Mouse (Mus musculus) small intestine, adult 2 months (tissue): Measurements from ENCODE around the gene Cfdp1. TPM values are rescaled to one million over a fixed set of nuclear protein-coding genes. Genes with fewer than 3 reads are reported as not detected.

ENCODE experiments used
- H3K27ac ChIP-seq: fragments of 200-500 bp; 2 replicates; pipeline ENCODE4 v1.5.1; 2012; ENCODE audit warnings: low read depth, low read length, control low read depth, inconsistent platforms; ENCODE audit not compliant: insufficient read depth
- H3K27me3 ChIP-seq: fragments of 200-500 bp; 2 replicates; pipeline ENCODE4 v1.6.1; 2012; ENCODE audit warnings: mild to moderate bottlenecking, moderate library complexity, low read length, inconsistent platforms; ENCODE audit not compliant: control insufficient read depth, insufficient read depth
- H3K36me3 ChIP-seq: fragments of 200-500 bp; 2 replicates; pipeline ENCODE4 v1.6.1; 2012; ENCODE audit warnings: mild to moderate bottlenecking, low read length, control low read depth, inconsistent platforms; ENCODE audit not compliant: control insufficient read depth, insufficient read depth
- H3K4me1 ChIP-seq: fragments of 200-500 bp; 2 replicates; pipeline ENCODE4 v1.6.1; 2012; ENCODE audit warnings: low read length, inconsistent platforms, mixed read lengths; ENCODE audit not compliant: control insufficient read depth, insufficient read depth, insufficient read length
- H3K4me3 ChIP-seq: fragments of 200-500 bp; 2 replicates; pipeline ENCODE4 v1.5.1; 2012; ENCODE audit warnings: low read depth, mild to moderate bottlenecking, control low read depth, inconsistent platforms, low read length, moderate library complexity
- CTCF ChIP-seq: fragments of 200-500 bp; IDR thresholded peaks from 2 replicates; pipeline ENCODE4 v1.5.1; 2012; ENCODE audit warnings: low read depth, mild to moderate bottlenecking, control low read depth, inconsistent platforms, low read length, moderate library complexity, mixed read lengths; ENCODE audit not compliant: insufficient replicate concordance, insufficient read length; ENCODE audit errors: extremely low read depth
- POLR2A ChIP-seq: fragments of 200-500 bp; IDR thresholded peaks from 2 replicates; pipeline ENCODE4 v1.6.1; 2012; ENCODE audit warnings: low read depth, mild to moderate bottlenecking, control low read depth, inconsistent platforms, low read length, moderate library complexity
- WGBS: fragments of 180-500 bp; shearing (Covaris S2); methylation state at CpG from one replicate; pipeline ENCODE4 v1.1.7; 2018; 5-methylcytosine and 5-hydroxymethylcytosine counted together
- polyA plus RNA-seq: library from polyadenylated mRNA; depleted of rRNA; stranded (reverse); fragments of >200 nt; gene quantifications from 2 replicates; pipeline ENCODE4 v1.2.3, GENCODE M21; 2012

Cfdp1 gene
- polyA plus RNA-seq, 1 experiment = 0.25 TPM

DNA sequence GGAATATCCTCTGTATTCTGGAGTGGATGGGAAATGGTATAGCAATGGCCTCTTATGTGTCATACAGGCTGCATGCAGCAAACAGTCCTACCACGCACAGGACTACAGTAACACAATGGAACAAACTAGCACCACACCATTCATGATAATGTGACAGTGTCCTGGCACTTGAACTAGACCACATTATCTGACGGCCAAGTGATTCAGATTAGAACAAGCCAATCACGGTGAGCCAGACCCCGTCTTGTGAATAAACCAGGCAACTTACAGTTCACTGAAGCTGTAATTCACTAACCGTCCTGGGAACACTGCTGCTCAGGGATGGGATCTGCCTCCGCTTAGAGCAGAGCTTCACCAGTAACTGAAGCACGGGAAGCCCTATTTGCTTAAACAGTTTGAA is 75.3 kb downstream of the Cfdp1 start:
- Histone ChIP-seq H3K36me3 (peaks cover 9% of the 10 kb centered on the region), H3K4me3 (no peak overlapping the region), H3K27ac (no peak overlapping the region), H3K27me3 (no peaks in the 10 kb centered on the region), H3K4me1 (peaks cover 4% of the 10 kb centered on the region; the same call in 1 of the 2 replicates)
- 87% methylated on average over 7 of the region's 7 CpGs for WGBS
- TF ChIP-seq POLR2A = no peak
- TF ChIP-seq CTCF = no peak

DNA sequence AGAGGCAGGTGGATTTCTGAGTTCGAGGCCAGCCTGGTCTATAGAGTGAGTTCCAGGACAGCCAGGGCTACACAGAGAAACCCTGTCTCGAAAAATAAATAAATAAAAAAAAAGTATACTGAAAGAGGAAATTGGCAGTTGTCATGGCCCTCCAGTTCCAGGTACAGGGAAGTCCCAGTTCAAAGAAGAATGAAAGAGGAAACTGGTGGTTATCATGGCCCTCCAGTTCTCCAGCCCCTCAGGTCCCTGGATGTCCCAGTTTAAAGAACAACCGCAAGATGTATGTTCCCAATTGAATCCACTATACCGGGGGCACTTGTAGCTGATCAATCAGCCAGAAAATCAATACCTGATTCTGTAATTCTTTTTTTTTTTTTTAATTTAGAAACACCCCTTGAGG is 77.6 kb downstream of the Cfdp1 start:
- Histone ChIP-seq H3K4me1 (peaks cover 2% of the 10 kb centered on the region; the same call in 1 of the 2 replicates), H3K27ac (no peak overlapping the region), H3K4me3 (no peak overlapping the region), H3K36me3 (peaks cover 9% of the 10 kb centered on the region), H3K27me3 (no peaks in the 10 kb centered on the region)
- no peak for TF ChIP-seq CTCF
- TF ChIP-seq POLR2A = no peak
- WGBS = 93% methylated on average over 4 of the region's 4 CpGs

DNA sequence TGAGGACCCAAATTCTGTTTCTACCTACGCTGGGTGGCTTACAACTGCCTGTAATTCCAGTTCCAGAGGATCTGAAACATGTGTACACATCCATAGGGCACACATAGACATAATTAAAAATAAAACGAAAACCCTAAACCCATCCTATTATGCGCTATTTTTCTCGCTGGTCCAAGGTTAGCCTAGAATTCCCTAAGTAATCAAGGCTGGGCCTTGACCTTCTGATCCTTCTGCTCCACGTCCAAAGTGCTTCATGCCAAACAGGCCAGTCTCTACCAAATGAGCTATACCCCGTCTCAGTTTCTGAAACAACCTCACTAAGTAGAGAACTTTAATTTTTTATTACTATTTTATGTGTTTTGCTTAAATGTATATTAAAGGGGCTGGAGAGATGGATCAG is 78.3 kb downstream of the Cfdp1 start:
- H3K27me3 ChIP-seq = no peaks in the 10 kb centered on the region
- WGBS = 95% methylated on average over 6 of the region's 6 CpGs
- H3K36me3 ChIP-seq = peaks cover 9% of the 10 kb centered on the region
- TF ChIP-seq POLR2A (no peak), CTCF (no peak)
- H3K4me1 ChIP-seq = peaks cover 2% of the 10 kb centered on the region; the same call in 1 of the 2 replicates
- H3K27ac ChIP-seq = no peak overlapping the region
- H3K4me3 ChIP-seq = no peak overlapping the region

DNA sequence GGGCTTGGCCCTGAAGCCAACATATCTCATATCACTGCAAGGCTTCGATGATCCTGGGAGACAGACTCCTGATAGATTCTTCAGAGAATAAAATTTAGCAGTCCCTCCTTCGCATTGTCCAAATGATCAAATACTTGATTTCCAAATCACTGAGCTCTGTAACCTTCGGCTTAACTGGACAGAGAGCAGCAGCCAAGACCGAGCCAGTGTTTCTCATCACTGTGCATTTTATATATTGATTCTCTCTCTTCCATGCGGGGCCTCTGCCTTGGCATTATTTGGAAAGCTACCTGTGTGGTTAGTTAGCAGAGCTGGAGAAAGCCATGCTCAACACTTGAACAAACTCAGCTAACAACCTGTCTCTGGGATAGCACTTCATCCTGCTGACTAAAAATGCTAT is 80.6 kb downstream of the Cfdp1 start:
- H3K27ac ChIP-seq = no peak overlapping the region
- 95% methylated on average over 5 of the region's 5 CpGs for WGBS
- TF ChIP-seq CTCF (no peak), POLR2A (no peak)
- H3K27me3 ChIP-seq = no peaks in the 10 kb centered on the region
- peaks cover 5% of the 10 kb centered on the region for H3K36me3 ChIP-seq
- H3K4me1 ChIP-seq = peaks cover 5% of the 10 kb centered on the region; the same call in 1 of the 2 replicates
- no peak overlapping the region for H3K4me3 ChIP-seq

DNA sequence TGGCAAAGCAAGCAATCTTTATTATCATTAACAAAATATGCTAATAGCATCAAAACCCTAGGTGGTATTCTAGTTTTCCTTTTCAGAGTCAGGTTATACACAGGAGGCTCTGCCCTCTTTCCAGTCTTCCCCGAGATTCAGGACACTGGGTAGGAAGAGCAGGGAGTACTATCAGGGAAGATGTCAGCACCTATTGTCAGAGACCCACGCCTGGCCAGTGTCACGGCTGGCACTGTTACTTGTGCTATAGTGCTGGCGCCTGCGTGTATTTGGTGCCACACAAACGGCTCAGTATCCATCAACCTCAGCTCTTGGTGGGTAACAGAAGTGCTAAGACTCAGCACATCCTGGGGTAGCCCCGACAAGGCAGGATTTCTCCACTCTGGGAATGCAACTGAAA is 81.0 kb downstream of the Cfdp1 start:
- peaks cover 4% of the 10 kb centered on the region for H3K36me3 ChIP-seq
- H3K27ac ChIP-seq = no peak overlapping the region
- no peaks in the 10 kb centered on the region for H3K27me3 ChIP-seq
- peaks cover 5% of the 10 kb centered on the region; the same call in 1 of the 2 replicates for H3K4me1 ChIP-seq
- WGBS = 92% methylated on average over 7 of the region's 7 CpGs
- H3K4me3 ChIP-seq = no peak overlapping the region
- TF ChIP-seq CTCF (no peak), POLR2A (no peak)

DNA sequence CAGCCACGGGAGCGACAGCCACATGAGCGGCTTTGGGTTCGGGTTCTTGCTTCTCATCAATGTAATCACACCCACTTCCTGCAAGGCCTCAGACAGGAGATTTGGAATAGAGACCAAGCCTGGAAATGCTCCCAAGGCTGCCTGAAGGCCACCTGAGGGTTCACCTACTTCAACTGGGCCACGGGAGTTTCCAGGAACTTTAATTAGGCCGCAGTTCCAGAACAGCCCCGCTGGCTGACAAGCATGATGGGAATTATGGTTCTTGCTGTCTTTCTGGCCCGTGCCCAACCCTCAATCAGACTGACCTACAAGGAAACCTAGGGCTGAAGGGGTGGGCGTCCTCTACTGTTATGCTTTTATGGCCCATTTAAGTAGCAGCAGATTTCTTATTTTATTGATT is 82.0 kb downstream of the Cfdp1 start:
- peaks cover 4% of the 10 kb centered on the region for H3K36me3 ChIP-seq
- 48% methylated on average over 9 of the region's 9 CpGs for WGBS
- TF ChIP-seq POLR2A = no peak
- TF ChIP-seq CTCF = no peak
- no peak overlapping the region for H3K27ac ChIP-seq
- H3K4me1 ChIP-seq = peaks cover 5% of the 10 kb centered on the region; the same call in 1 of the 2 replicates
- H3K27me3 ChIP-seq = no peaks in the 10 kb centered on the region
- H3K4me3 ChIP-seq = no peak overlapping the region

DNA sequence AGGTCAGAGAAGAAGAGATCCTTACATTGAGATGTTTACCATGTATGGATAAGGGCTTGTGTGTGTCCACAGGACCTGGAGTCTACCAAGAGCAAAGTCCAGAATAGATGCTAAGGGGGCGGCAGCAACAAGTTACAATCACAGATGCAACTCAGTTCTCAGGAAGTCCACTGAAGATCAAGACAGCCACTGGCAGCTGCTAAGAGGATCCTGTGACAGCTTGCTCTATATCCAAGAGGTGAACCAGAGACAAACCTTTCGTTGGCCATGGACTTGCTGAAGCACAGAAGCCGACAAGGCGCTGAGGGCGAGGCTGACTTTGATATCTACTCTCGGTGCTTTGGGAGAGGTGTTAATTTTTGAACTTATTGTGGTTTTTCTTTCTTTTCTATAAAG is 82.5 kb downstream of the Cfdp1 start:
- no peak for TF ChIP-seq CTCF
- TF ChIP-seq POLR2A = no peak
- WGBS = 91% methylated on average over 6 of the region's 6 CpGs
- peaks cover 4% of the 10 kb centered on the region; the same call in 1 of the 2 replicates for H3K36me3 ChIP-seq
- H3K4me1 ChIP-seq = peaks cover 5% of the 10 kb centered on the region; the same call in 1 of the 2 replicates
- no peak overlapping the region for H3K27ac ChIP-seq
- H3K27me3 ChIP-seq = no peaks in the 10 kb centered on the region
- no peak overlapping the region for H3K4me3 ChIP-seq

DNA sequence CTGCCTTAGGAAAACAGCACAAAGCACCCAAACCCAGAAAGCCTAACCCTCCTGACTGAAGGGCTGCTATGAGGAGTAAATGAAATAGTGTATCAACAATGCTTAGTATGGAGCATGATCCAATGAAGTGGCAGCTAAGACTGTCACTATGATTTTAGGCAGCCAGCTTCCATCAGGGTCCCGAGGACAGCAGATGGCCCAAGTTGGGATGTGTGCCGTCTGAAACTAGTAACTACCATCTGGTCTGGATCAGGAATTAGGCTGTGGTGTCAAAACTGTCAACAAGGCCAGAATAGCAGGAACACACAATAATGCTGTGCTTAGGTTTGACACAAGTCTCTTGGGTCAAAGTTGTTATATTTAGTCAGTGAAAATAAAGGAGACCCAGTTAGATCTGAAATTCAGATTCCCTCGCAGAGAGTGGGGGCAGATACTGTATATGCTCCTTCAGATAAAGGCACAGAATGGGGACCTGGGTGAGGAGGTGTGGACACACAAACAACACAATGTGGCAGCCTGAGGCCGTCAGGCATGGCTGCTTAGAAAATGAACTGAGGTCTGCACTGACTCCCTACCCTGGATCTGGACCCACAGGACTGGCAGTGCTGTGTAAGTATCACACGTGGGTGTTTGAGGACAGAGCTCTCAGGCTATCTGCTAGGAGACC is 83.0 kb downstream of the Cfdp1 start:
- Histone ChIP-seq H3K27me3 (no peaks in the 10 kb centered on the region), H3K27ac (no peak overlapping the region), H3K4me3 (no peak overlapping the region), H3K36me3 (peaks cover 4% of the 10 kb centered on the region; the same call in 1 of the 2 replicates), H3K4me1 (peaks cover 5% of the 10 kb centered on the region; the same call in 1 of the 2 replicates)
- 89% methylated on average over 5 of the region's 5 CpGs for WGBS
- no peak for TF ChIP-seq CTCF
- TF ChIP-seq POLR2A = no peak
